Mouse (Mus musculus): ENCODE measurements at regions not wholly inside any gene's neighbourhood (a gene's known extent, or its start where the extent isn't known, plus 50 kb on each side); places are given as distances from the start of the nearest gene placed in this dataset.

DNA sequence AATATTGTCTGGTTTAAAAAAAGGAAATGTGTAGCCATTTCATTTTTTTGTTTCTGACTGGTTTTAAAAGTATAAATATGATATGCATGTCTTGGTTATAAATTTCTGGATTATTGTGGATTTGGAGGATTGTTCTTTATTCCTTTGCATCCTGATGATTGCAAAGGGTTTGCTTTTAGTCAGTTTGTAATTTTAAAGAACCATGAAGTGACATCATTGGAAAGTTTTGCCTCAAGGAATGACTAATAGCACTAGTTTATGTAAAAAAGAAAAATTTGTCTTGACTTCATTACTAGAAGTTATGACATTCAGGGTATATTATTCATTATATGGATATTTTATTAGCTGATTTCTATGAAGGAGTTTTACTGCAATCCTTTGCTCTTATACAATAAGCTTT lies 863.9 kb downstream of the Kcnma1 start:
- no peaks in the 10 kb centered on the region for H3K4me1 ChIP-seq (ENCODE audit: control insufficient read depth, insufficient read depth, low read length)
- TF ChIP-seq CTCF (conservative IDR thresholded peaks at IDR 0.05; ENCODE audit: insufficient read depth, insufficient read length, low read depth, low read length), result no peak
- no peak for TF ChIP-seq POLR2A (IDR thresholded peaks at IDR 0.05; ENCODE audit: low read depth, low read length)
- H3K27ac ChIP-seq (ENCODE audit: insufficient read depth, low read depth, low read length), result no peak overlapping the region
- H3K27me3 ChIP-seq (replicated peaks; ENCODE audit: control insufficient read depth, insufficient read depth, low read length), result no peaks in the 10 kb centered on the region
- H3K36me3 ChIP-seq (ENCODE audit: control insufficient read depth, insufficient read depth, low read length), result no peaks in the 10 kb centered on the region
- H3K4me3 ChIP-seq (ENCODE audit: insufficient read depth, low read depth, low read length), result no peak overlapping the region
- no peak for DNase-seq

DNA sequence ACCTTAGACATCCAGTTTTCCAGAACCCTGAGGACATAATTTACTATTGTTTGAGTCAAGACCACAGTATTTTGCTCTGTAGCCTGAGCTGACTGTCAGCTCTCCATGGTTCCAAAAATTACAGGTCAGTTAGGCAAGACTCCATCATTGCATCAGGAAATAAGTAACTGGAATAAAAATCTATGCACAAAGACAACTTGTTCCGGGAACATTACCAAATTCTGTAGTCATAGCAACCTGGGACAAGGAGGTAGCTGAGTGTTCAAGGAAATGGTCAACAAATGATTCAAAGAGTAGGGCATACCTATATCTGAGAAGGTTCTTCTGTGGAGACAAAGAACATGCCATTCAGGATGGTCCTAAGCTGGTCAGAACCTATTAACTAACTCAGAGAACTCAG lies 867.3 kb downstream of the Kcnma1 start:
- H3K4me1 ChIP-seq (ENCODE audit: control insufficient read depth, insufficient read depth, low read length), result no peaks in the 10 kb centered on the region
- TF ChIP-seq POLR2A (IDR thresholded peaks at IDR 0.05; ENCODE audit: low read depth, low read length) (no peak), CTCF (conservative IDR thresholded peaks at IDR 0.05; ENCODE audit: insufficient read depth, insufficient read length, low read depth, low read length) (no peak)
- 67% methylated on average over 1 of the region's 1 CpGs for WGBS

DNA sequence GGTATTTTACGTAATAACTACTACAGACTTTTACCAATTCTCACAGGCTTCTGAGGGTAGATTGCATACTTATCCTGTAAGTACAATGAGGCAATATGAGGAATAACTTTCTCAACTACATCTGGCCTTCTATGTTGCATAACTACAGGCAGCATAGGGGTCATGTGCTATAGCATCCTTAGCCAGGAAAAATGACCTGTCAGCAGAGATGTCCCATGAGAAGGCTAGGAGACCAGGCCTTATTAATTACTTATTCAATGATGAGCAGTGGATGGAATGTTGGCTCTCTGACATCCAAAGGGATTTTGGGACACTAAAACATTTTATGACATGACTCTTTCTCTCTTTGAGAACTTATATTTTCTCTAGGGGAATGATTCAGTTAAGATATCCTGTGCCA lies 873.9 kb downstream of the Kcnma1 start:
- Histone ChIP-seq H3K4me3 (ENCODE audit: insufficient read depth, low read depth, low read length) (no peak overlapping the region), H3K36me3 (ENCODE audit: control insufficient read depth, insufficient read depth, low read length) (no peaks in the 10 kb centered on the region), H3K27ac (ENCODE audit: insufficient read depth, low read depth, low read length) (no peak overlapping the region), H3K4me1 (ENCODE audit: control insufficient read depth, insufficient read depth, low read length) (no peaks in the 10 kb centered on the region), H3K27me3 (replicated peaks; ENCODE audit: control insufficient read depth, insufficient read depth, low read length) (no peaks in the 10 kb centered on the region)
- no peak for TF ChIP-seq POLR2A (IDR thresholded peaks at IDR 0.05; ENCODE audit: low read depth, low read length)
- TF ChIP-seq CTCF (conservative IDR thresholded peaks at IDR 0.05; ENCODE audit: insufficient read depth, insufficient read length, low read depth, low read length), result no peak
- WGBS, result 97% methylated on average over 1 of the region's 1 CpGs
- DNase-seq, result no peak

More for the DNA sequence above, 867.3 kb downstream of the Kcnma1 start:
- Histone ChIP-seq H3K27ac (ENCODE audit: insufficient read depth, low read depth, low read length) (no peak overlapping the region), H3K36me3 (ENCODE audit: control insufficient read depth, insufficient read depth, low read length) (no peaks in the 10 kb centered on the region), H3K4me3 (ENCODE audit: insufficient read depth, low read depth, low read length) (no peak overlapping the region), H3K27me3 (replicated peaks; ENCODE audit: control insufficient read depth, insufficient read depth, low read length) (no peaks in the 10 kb centered on the region)
- no peak for DNase-seq

DNA sequence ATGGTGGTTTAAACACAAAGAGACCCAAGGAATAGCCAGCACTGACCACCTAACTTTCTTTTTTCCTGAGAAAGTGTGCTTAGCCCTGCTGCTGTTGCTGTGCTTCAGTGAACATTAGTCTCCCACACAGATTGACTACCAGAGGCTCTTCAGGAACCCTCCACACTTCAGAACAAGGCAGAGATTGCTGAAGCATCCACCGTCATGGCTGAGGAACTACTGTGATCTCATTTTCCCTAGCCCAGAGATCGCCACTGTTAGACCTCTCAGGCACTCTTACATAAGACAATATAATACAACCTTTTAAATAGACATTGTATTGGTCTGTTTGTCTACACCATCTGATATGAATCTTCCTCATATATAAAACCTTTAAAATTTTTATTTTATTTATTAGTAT lies 879.6 kb downstream of the Kcnma1 start:
- no peak overlapping the region for H3K4me3 ChIP-seq (ENCODE audit: insufficient read depth, low read depth, low read length)
- no peaks in the 10 kb centered on the region for H3K4me1 ChIP-seq (ENCODE audit: control insufficient read depth, insufficient read depth, low read length)
- 39% methylated on average over 2 of the region's 2 CpGs for WGBS
- no peak for TF ChIP-seq POLR2A (IDR thresholded peaks at IDR 0.05; ENCODE audit: low read depth, low read length)
- TF ChIP-seq CTCF (conservative IDR thresholded peaks at IDR 0.05; ENCODE audit: insufficient read depth, insufficient read length, low read depth, low read length), result no peak
- no peaks in the 10 kb centered on the region for H3K27me3 ChIP-seq (replicated peaks; ENCODE audit: control insufficient read depth, insufficient read depth, low read length)
- no peak overlapping the region for H3K27ac ChIP-seq (ENCODE audit: insufficient read depth, low read depth, low read length)
- no peaks in the 10 kb centered on the region for H3K36me3 ChIP-seq (ENCODE audit: control insufficient read depth, insufficient read depth, low read length)
- DNase-seq, result no peak

DNA sequence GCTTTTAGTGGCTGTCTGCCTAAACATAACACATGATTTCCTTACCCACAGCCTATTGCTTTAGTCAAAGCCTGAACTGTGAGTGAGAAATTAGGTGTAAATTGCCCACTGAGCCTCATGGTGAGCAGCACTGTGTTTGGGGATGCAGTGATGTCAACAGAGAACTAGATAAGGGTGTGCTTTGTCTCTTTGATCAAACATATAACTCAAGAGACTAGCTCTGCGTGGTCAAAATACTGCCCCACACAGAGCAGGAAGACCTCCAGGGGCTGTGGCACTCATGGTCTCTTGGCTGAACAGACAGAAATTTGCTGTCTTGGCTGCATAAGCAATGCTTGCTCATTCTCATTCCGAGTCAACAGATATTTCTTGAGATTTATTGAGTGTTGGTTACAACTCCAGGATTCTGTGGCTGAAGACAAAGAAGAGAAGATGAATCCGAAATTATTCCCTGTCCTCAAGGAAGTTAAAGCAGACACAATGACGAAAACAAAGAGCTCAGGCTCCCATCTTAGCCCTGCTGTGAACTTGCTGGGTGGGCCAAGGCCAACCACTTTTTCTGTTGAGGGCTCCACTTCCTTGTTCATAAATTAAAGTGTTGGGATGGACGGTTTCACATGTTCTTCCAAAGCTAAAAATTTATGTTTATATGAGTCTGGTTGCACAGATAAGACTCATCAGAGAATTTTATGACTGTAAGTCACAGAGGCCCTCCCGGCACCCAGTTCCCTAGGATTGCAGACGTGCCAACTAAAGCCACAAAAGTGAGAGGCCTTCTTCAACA lies 882.4 kb downstream of the Kcnma1 start:
- no peaks in the 10 kb centered on the region for H3K4me1 ChIP-seq (ENCODE audit: control insufficient read depth, insufficient read depth, low read length)
- H3K27ac ChIP-seq (ENCODE audit: insufficient read depth, low read depth, low read length), result no peak overlapping the region; the same call in 1 of the 2 replicates
- TF ChIP-seq POLR2A (IDR thresholded peaks at IDR 0.05; ENCODE audit: low read depth, low read length), result no peak
- TF ChIP-seq CTCF (conservative IDR thresholded peaks at IDR 0.05; ENCODE audit: insufficient read depth, insufficient read length, low read depth, low read length), result no peak
- no peak overlapping the region for H3K4me3 ChIP-seq (ENCODE audit: insufficient read depth, low read depth, low read length)
- WGBS, result 62% methylated on average over 7 of the region's 7 CpGs
- peak; percentile 20 for DNase-seq
- H3K36me3 ChIP-seq (ENCODE audit: control insufficient read depth, insufficient read depth, low read length), result no peaks in the 10 kb centered on the region
- no peaks in the 10 kb centered on the region for H3K27me3 ChIP-seq (replicated peaks; ENCODE audit: control insufficient read depth, insufficient read depth, low read length)

DNA sequence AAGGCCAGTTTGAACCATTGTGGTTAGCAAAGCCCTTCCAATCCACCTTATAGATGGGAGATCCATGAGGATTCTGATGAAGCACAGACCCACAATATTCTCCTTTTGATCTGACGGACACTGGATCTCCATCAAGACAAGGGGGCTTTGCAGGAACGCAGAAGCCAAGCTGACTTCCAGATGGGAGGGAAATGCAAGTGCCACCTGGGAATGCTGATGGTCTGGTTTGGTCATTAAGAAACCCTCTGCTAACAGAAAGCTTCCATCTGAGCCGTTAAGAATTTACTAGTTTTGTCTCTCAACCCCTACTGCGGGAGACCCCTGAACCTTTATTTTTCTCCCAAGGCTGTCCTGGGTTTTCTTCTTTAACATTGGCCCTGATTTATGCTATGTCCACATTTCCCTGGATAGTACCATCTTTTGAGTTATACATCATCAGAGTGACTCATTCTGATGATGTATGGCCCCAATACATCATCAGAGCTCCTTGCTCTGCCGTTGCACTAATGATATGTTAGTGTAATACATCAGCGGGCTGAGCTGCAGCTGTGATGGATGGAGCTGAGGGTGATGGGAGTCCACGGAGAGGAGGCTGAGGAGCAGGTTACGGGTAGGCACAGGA lies 898.3 kb downstream of the Kcnma1 start:
- no peaks in the 10 kb centered on the region for H3K27me3 ChIP-seq (replicated peaks; ENCODE audit: control insufficient read depth, insufficient read depth, low read length)
- no peak overlapping the region for H3K4me3 ChIP-seq (ENCODE audit: insufficient read depth, low read depth, low read length)
- no peak for DNase-seq
- H3K36me3 ChIP-seq (ENCODE audit: control insufficient read depth, insufficient read depth, low read length), result no peaks in the 10 kb centered on the region
- 72% methylated on average over 8 of the region's 8 CpGs for WGBS
- H3K4me1 ChIP-seq (ENCODE audit: control insufficient read depth, insufficient read depth, low read length), result no peaks in the 10 kb centered on the region
- H3K27ac ChIP-seq (ENCODE audit: insufficient read depth, low read depth, low read length), result no peak overlapping the region
- TF ChIP-seq CTCF (conservative IDR thresholded peaks at IDR 0.05; ENCODE audit: insufficient read depth, insufficient read length, low read depth, low read length) (no peak), POLR2A (IDR thresholded peaks at IDR 0.05; ENCODE audit: low read depth, low read length) (no peak)

DNA sequence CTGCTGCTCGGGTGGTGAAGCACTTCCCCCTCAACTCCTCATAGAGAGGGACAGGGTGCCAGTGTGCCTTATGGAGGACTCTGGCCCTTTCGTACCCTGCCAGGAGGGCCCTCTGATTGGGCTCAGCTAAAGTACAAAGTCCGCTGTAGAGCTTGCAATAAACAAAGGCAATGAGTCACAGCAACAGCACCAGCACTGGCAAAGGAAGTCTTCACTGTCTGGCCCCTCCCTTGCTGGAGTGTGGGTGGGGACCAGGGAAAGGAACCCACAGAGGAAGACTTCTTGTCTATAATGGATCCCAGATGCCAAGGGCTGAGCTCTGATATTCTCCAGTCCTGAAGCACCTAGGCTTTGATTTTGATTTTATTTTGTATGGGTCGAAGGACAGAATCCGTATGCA lies 899.4 kb downstream of the Kcnma1 start:
- no peaks in the 10 kb centered on the region for H3K36me3 ChIP-seq (ENCODE audit: control insufficient read depth, insufficient read depth, low read length)
- H3K4me1 ChIP-seq (ENCODE audit: control insufficient read depth, insufficient read depth, low read length), result no peaks in the 10 kb centered on the region
- no peak overlapping the region for H3K4me3 ChIP-seq (ENCODE audit: insufficient read depth, low read depth, low read length)
- DNase-seq, result peak; percentile 63
- 58% methylated on average over 5 of the region's 5 CpGs for WGBS
- no peaks in the 10 kb centered on the region for H3K27me3 ChIP-seq (replicated peaks; ENCODE audit: control insufficient read depth, insufficient read depth, low read length)
- H3K27ac ChIP-seq (ENCODE audit: insufficient read depth, low read depth, low read length), result no peak overlapping the region
- no peak for TF ChIP-seq CTCF (conservative IDR thresholded peaks at IDR 0.05; ENCODE audit: insufficient read depth, insufficient read length, low read depth, low read length)
- TF ChIP-seq POLR2A (IDR thresholded peaks at IDR 0.05; ENCODE audit: low read depth, low read length), result no peak

Measured in kidney, adult 2 months (tissue).